ENCODE assay signal across 25 mouse cellular contexts in the genomic region with DNA sequence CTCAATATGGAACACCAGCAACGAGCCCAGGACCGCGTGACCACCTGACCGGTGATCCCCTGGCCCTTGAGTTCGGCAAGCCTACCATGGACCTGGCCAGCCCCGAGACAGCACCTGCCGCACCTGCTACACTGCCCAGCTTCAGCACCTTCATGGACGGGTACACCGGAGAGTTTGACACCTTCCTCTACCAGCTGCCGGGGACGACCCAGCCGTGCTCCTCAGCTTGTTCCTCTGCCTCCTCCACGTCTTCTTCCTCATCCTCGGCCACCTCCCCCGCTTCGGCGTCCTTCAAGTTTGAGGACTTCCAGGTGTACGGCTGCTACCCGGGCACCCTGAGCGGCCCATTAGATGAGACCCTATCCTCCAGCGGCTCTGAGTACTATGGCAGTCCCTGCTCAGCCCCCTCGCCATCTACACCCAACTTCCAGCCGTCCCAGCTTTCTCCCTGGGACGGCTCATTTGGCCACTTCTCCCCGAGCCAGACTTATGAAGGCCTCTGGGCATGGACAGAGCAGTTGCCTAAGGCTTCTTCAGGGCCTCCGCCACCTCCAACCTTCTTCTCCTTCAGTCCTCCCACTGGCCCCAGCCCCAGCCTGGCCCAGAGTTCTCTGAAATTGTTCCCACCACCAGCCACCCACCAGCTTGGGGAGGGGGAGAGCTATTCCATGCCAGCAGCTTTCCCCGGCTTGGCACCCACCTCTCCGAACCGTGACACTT. TPM values are rescaled to one million over a fixed set of nuclear protein-coding genes. Genes with fewer than 3 reads are reported as not detected.
DNase-seq lines count a peak whose midpoint lies in the region; ATAC-seq and TF ChIP-seq lines count a peak whose summit lies in the region.
"Had no signal": no experiment of that assay in that cellular context is flagged by ENCODE, and none has a peak within 500 bp of the region (broad histone marks: within the 10 kb centered on the region; RNA-seq: fewer than 3 reads in every experiment).

No protein-coding gene starts in this region.

- ATAC-seq in liver, postnatal 0 days, result no peak
- ATAC-seq: forebrain, embryonic 14.5 days; forebrain, postnatal 0 days; Patski had no signal

- H3K27me3 ChIP-seq in heart, embryonic 10.5 days (ENCODE audit: insufficient read depth, poor library complexity, severe bottlenecking), result peaks cover 16% of the 10 kb centered on the region; the same call in 1 of the 2 replicates
- peaks cover 11% of the 10 kb centered on the region; the same call in 1 of the 2 replicates for H3K27me3 ChIP-seq in liver, postnatal 0 days (ENCODE audit: insufficient read depth, low read length)
- no peaks in the 10 kb centered on the region for H3K27me3 ChIP-seq in E14TG2a.4 (ENCODE audit: insufficient read depth, low read length)
- H3K27me3 ChIP-seq: embryonic facial prominence, embryonic 15.5 days; heart, embryonic 13.5 days; Patski had no signal

- peak; percentile 50 to 68 for DNase-seq in adrenal gland, adult (ENCODE audit: inconsistent age in 2 of 2, low spot score in 1 of 2)
- no peak for DNase-seq in adrenal gland, adult 18-20 months (ENCODE audit: low spot score in 2 of 2)
- peak; percentile 12 for DNase-seq in heart, postnatal 4 days
- no peak for DNase-seq in heart, embryonic 10.5 days (ENCODE audit: low spot score)
- peak; percentile 14 for DNase-seq in liver, postnatal 0 days
- no peak for DNase-seq in liver
- DNase-seq in kidney, adult 8-10 months, result no peak
- DNase-seq: adrenal gland, postnatal 36 days; cerebellum, adult 18-20 months; cerebellum, adult 9-10 months; cerebellum, postnatal 14 days; forebrain, postnatal 0 days; gastrocnemius, postnatal 10 days; gastrocnemius, postnatal 36 days; heart, postnatal 14 days had no signal

- H3K9me3 ChIP-seq in heart, embryonic 10.5 days, result no peaks in the 10 kb centered on the region
- H3K9me3 ChIP-seq in liver, postnatal 0 days (ENCODE audit: low read length), result no peaks in the 10 kb centered on the region
- no peaks in the 10 kb centered on the region for H3K9me3 ChIP-seq in E14TG2a.4 (ENCODE audit: low read length)
- H3K9me3 ChIP-seq: embryonic facial prominence, embryonic 12.5 days; embryonic facial prominence, embryonic 15.5 days; heart, embryonic 13.5 days; hindbrain, embryonic 12.5 days; hindbrain, embryonic 15.5 days had no signal

- no peak overlapping the region for H3K4me3 ChIP-seq in heart, embryonic 10.5 days
- H3K4me3 ChIP-seq in liver, postnatal 0 days (ENCODE audit: low read depth, low read length), result no peak overlapping the region
- H3K4me3 ChIP-seq in E14TG2a.4 (replicated peaks; ENCODE audit: low read length), result peak overlapping the region; percentile 84
- H3K4me3 ChIP-seq: embryonic facial prominence, embryonic 12.5 days; embryonic facial prominence, embryonic 15.5 days; heart, embryonic 13.5 days; hindbrain, embryonic 12.5 days; hindbrain, embryonic 15.5 days had no signal

- peaks cover 49% of the 10 kb centered on the region for H3K36me3 ChIP-seq in heart, embryonic 10.5 days
- peaks cover 12% of the 10 kb centered on the region for H3K36me3 ChIP-seq in liver, postnatal 0 days (replicated peaks; ENCODE audit: insufficient read depth, low read length)
- peaks cover 68% of the 10 kb centered on the region for H3K36me3 ChIP-seq in E14TG2a.4 (ENCODE audit: insufficient read depth, low read length)
- H3K36me3 ChIP-seq: G1E had no signal

- no peak overlapping the region for H3K27ac ChIP-seq in heart, embryonic 10.5 days
- H3K27ac ChIP-seq in liver, postnatal 0 days (ENCODE audit: low read depth), result no peak overlapping the region
- H3K27ac ChIP-seq: embryonic facial prominence, embryonic 12.5 days; embryonic facial prominence, embryonic 15.5 days; heart, embryonic 13.5 days; hindbrain, embryonic 12.5 days; hindbrain, embryonic 15.5 days had no signal

- 86% methylated on average over 29 of the region's 29 CpGs for WGBS in heart, embryonic 10.5 days
- WGBS in liver, postnatal 0 days (ENCODE audit: insufficient replicate concordance), result 90% methylated on average over 29 of the region's 29 CpGs

- H3K4me2 ChIP-seq in liver, postnatal 0 days (ENCODE audit: low read depth, low read length), result no peak overlapping the region
- H3K4me2 ChIP-seq: embryonic facial prominence, embryonic 12.5 days; hindbrain, embryonic 12.5 days; hindbrain, embryonic 15.5 days had no signal

- H3K9ac ChIP-seq in liver, postnatal 0 days (replicated peaks), result no peak overlapping the region
- H3K9ac ChIP-seq: embryonic facial prominence, embryonic 12.5 days; embryonic facial prominence, embryonic 15.5 days; forebrain, postnatal 0 days; hindbrain, embryonic 12.5 days; hindbrain, embryonic 15.5 days had no signal

- peaks cover 42% of the 10 kb centered on the region for H3K4me1 ChIP-seq in heart, embryonic 10.5 days
- H3K4me1 ChIP-seq in liver, postnatal 0 days (ENCODE audit: insufficient read depth), result peaks cover 7% of the 10 kb centered on the region; the same call in 1 of the 2 replicates
- peaks cover 94% of the 10 kb centered on the region for H3K4me1 ChIP-seq in E14TG2a.4 (replicated peaks; ENCODE audit: low read depth, low read length)

- no peak for TF ChIP-seq EP300 in liver, postnatal 0 days (IDR thresholded peaks at IDR 0.05; ENCODE audit: low read depth)

- TF ChIP-seq CTCF in liver, postnatal 0 days (IDR thresholded peaks at IDR 0.05; ENCODE audit: low read depth), result no peak
- no peak for TF ChIP-seq CTCF in E14TG2a.4 (conservative IDR thresholded peaks at IDR 0.05; ENCODE audit: low read length)

RNA-seq across cellular contexts. Expression of gene Atg101, which starts 13.8 kb away (rescaled TPM):
- 10 to 100 TPM; 60.5 to 64.0 TPM for total RNA-seq in adrenal gland, adult 18-20 months (2021)
- 10 to 100 TPM; 21.7 to 23.3 TPM for total RNA-seq in heart, postnatal 4 days (2021)
- 59.5 and 77.0 TPM in 2 replicates for polyA plus RNA-seq in heart, embryonic 10.5 days (2016; fragmentation: Nextera tagmentation; extraction: Ambion mirVana)
- polyA plus RNA-seq in liver, postnatal 0 days (2015; fragmentation: Nextera tagmentation; extraction: Ambion mirVana), result 33.8 and 34.4 TPM in 2 replicates

RNA-seq across cellular contexts. Expression of gene Nr4a1, which starts 16.2 kb away (rescaled TPM):
- 100 to 1,000 TPM; 275 to 349 TPM for total RNA-seq in adrenal gland, adult 18-20 months (2021)
- total RNA-seq in heart, postnatal 4 days (2021), result 10 to 100 TPM; 48.1 to 49.6 TPM
- polyA plus RNA-seq in heart, embryonic 10.5 days (2016; fragmentation: Nextera tagmentation; extraction: Ambion mirVana), result 8.0 and 13.0 TPM in 2 replicates
- 0.96 and 1.1 TPM in 2 replicates for polyA plus RNA-seq in liver, postnatal 0 days (2015; fragmentation: Nextera tagmentation; extraction: Ambion mirVana)
- total RNA-seq: G1E had no signal

RNA-seq across cellular contexts. Expression of gene 6030408B16Rik, which starts 22.8 kb away (rescaled TPM):
- total RNA-seq in adrenal gland, adult 18-20 months (2021), result under 1 TPM; 0.27 to 0.54 TPM
- total RNA-seq in heart, postnatal 4 days (2021), result 1 to 10 TPM; 4.3 to 4.6 TPM
- 0.49 and 1.8 TPM in 2 replicates for polyA plus RNA-seq in heart, embryonic 10.5 days (2016; fragmentation: Nextera tagmentation; extraction: Ambion mirVana)
- polyA plus RNA-seq in liver, postnatal 0 days (2015; fragmentation: Nextera tagmentation; extraction: Ambion mirVana), result 0.36 and 0.45 TPM in 2 replicates
- total RNA-seq: G1E; hematopoietic stem cell, adult 5-6 weeks had no signal
- polyA plus RNA-seq: G1E; hindbrain, embryonic 15.5 days; Patski had no signal

RNA-seq across cellular contexts. Expression of gene Grasp, which starts 46.3 kb away (rescaled TPM):
- 10 to 100 TPM; 16.3 to 19.8 TPM for total RNA-seq in adrenal gland, adult 18-20 months (2021)
- 10 to 100 TPM; 13.9 to 15.1 TPM for total RNA-seq in heart, postnatal 4 days (2021)
- polyA plus RNA-seq in heart, embryonic 10.5 days (2016; fragmentation: Nextera tagmentation; extraction: Ambion mirVana), result 3.4 and 5.0 TPM in 2 replicates
- polyA plus RNA-seq in liver, postnatal 0 days (2015; fragmentation: Nextera tagmentation; extraction: Ambion mirVana), result 0.35 and 0.54 TPM in 2 replicates

Comparison
In these comparisons a context has a peak if more than half of its experiments do, and no peak if none do; other contexts are left out.
1. DNase-seq: peak in adrenal gland, adult (2 of 2), heart, postnatal 4 days (single experiment) and liver, postnatal 0 days (single experiment); none in adrenal gland, adult 18-20 months (0 of 2), heart, embryonic 10.5 days (single experiment), liver (single experiment) and kidney, adult 8-10 months (0 of 2).
2. RNA of gene Nr4a1, which starts 16.2 kb away (total RNA-seq): 275 to 349 TPM in adrenal gland, adult 18-20 months; 48.1 to 49.6 TPM in heart, postnatal 4 days; every median in the first group is over 4 times any median in the second.